Mouse (Mus musculus): ENCODE measurements around the gene S100a1.

DNA sequence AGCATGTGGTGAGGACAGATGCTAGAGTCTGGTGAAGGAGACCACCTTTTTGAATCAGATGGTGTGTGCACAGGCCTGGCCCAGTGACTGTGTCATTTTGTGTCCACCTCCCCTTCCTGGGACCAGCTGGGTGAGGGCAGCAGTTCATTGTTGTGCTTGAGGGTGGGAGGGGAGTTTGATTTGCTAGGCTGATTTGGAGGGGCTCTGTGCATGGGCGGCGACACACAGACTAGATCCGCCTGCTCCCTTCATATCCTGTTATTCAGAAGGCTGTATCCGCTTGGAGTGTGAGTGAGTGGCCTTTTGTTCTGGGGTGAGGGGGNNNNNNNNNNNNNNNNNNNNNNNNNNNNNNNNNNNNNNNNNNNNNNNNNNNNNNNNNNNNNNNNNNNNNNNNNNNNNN, 26.7 kb upstream of the S100a1 start:
- TF ChIP-seq CTCF (IDR thresholded peaks at IDR 0.05; ENCODE audit: insufficient read depth, low read length) (no peak), POLR2A (IDR thresholded peaks at IDR 0.05; ENCODE audit: borderline replicate concordance, extremely low read depth, low read depth, low read length) (peak; percentile 95)

Measured in lung, adult 2 months (tissue).